Mouse (Mus musculus) bone marrow, adult 2 months (tissue): ENCODE data around the gene Mboat2. TPM values are rescaled to one million over a fixed set of nuclear protein-coding genes. Genes with fewer than 3 reads are reported as not detected.

Experiments used
- H3K27ac ChIP-seq: fragments of 200-500 bp; 2 replicates; pipeline ENCODE4 v1.5.1; 2012; ENCODE audit warnings: low read depth, mild to moderate bottlenecking, control low read depth, inconsistent platforms, low read length; ENCODE audit not compliant: control insufficient read depth, poor library complexity, insufficient read depth
- H3K4me1 ChIP-seq: fragments of 200-500 bp; 2 replicates; pipeline ENCODE4 v1.6.1; 2011; ENCODE audit warnings: low read length; ENCODE audit not compliant: control insufficient read depth, insufficient read depth
- H3K4me3 ChIP-seq: fragments of 200-500 bp; replicated peaks from 2 replicates; pipeline ENCODE3; 2011; ENCODE audit warnings: mild to moderate bottlenecking, low read depth, low read length, control low read depth; ENCODE audit not compliant: control insufficient read depth
- CTCF ChIP-seq: fragments of 200-500 bp; IDR thresholded peaks from 2 replicates; pipeline ENCODE4 v1.5.1; 2011; ENCODE audit warnings: low read length, control low read depth; ENCODE audit not compliant: control insufficient read depth, insufficient read depth
- POLR2A ChIP-seq: fragments of 200-500 bp; IDR thresholded peaks from 2 replicates; pipeline ENCODE4 v1.6.1; 2011; ENCODE audit warnings: low read depth, mild to moderate bottlenecking, control low read depth, low read length, borderline replicate concordance; ENCODE audit not compliant: control insufficient read depth
- WGBS: fragments of 180-500 bp; shearing (Covaris S2); methylation state at CpG from one replicate; pipeline ENCODE4 v1.1.7; 2018; 5-methylcytosine and 5-hydroxymethylcytosine counted together
- polyA plus RNA-seq: library from polyadenylated mRNA; stranded (reverse); fragments of >200 nt; gene quantifications from 2 replicates; pipeline ENCODE4 v1.2.4, GENCODE M21; 2011; ENCODE audit warnings: low replicate concordance; ENCODE audit not compliant: missing spikeins, insufficient read depth, insufficient read length

The Mboat2 gene
- polyA plus RNA-seq, 1 experiment: 16.8 TPM

GRCm38 (mm10) chr12:24823636-24824354 is 6.9 kb upstream of the Mboat2 start:
- H3K4me1 ChIP-seq: no peaks in the 10 kb centered on the region
- H3K27ac ChIP-seq: no peak overlapping the region
- H3K4me3 ChIP-seq: no peak overlapping the region
- TF ChIP-seq CTCF: no peak
- no peak for TF ChIP-seq POLR2A
- WGBS: 82% methylated on average over 3 of the region's 3 CpGs

GRCm38 (mm10) chr12:24830086-24830485 is 593 bp upstream of the Mboat2 start:
- Histone ChIP-seq H3K4me1 (no peaks in the 10 kb centered on the region; the same call in 1 of the 2 replicates), H3K4me3 (no peak overlapping the region), H3K27ac (no peak overlapping the region)
- no peak for TF ChIP-seq POLR2A
- 96% methylated on average over 1 of the region's 1 CpGs for WGBS

- under 1% methylated on average over 94 of the region's 95 CpGs for WGBS
- TF ChIP-seq CTCF: no peak
- TF ChIP-seq POLR2A: peak; percentile 40; the same call in 1 of the 2 replicates
- H3K4me1 ChIP-seq: no peaks in the 10 kb centered on the region; the same call in 1 of the 2 replicates
- H3K27ac ChIP-seq: peak overlapping the region; percentile 50
- peak overlapping the region; percentile 95 for H3K4me3 ChIP-seq
Measured at GRCm38 (mm10) chr12:24831153-24831963, 679 bp downstream of the Mboat2 start.

GRCm38 (mm10) chr12:24831964-24832427 is 1.3 kb downstream of the Mboat2 start:
- Histone ChIP-seq H3K4me3 (peak overlapping the region; percentile 95), H3K4me1 (no peaks in the 10 kb centered on the region; the same call in 1 of the 2 replicates)
- under 1% methylated on average over 32 of the region's 32 CpGs for WGBS

GRCm38 (mm10) chr12:24832438-24832837 is 1.8 kb downstream of the Mboat2 start:
- H3K27ac ChIP-seq: no peak overlapping the region
- TF ChIP-seq POLR2A (no peak), CTCF (no peak)
- 56% methylated on average over 2 of the region's 2 CpGs for WGBS
- H3K4me1 ChIP-seq: no peaks in the 10 kb centered on the region; the same call in 1 of the 2 replicates
- peak overlapping the region; percentile 95 for H3K4me3 ChIP-seq

More at GRCm38 (mm10) chr12:24831964-24832427, 1.3 kb downstream of the Mboat2 start:
- peak overlapping the region; percentile 50; the same call in 1 of the 2 replicates for H3K27ac ChIP-seq
- no peak for TF ChIP-seq CTCF
- TF ChIP-seq POLR2A: no peak

- WGBS: 89% methylated on average over 2 of the region's 2 CpGs
- Histone ChIP-seq H3K4me3 (no peak overlapping the region), H3K4me1 (peaks cover 2% of the 10 kb centered on the region), H3K27ac (no peak overlapping the region)
- TF ChIP-seq CTCF (no peak), POLR2A (no peak)
Measured at GRCm38 (mm10) chr12:24837947-24838346, 7.3 kb downstream of the Mboat2 start.

- TF ChIP-seq POLR2A: no peak
- 0 out of 2 replicates have a peak, but pooled peaks have one; percentile 10 for TF ChIP-seq CTCF
- H3K27ac ChIP-seq: no peak overlapping the region
- 84% methylated on average over 9 of the region's 9 CpGs for WGBS
- no peak overlapping the region for H3K4me3 ChIP-seq
- H3K4me1 ChIP-seq: peaks cover 2% of the 10 kb centered on the region
Measured at GRCm38 (mm10) chr12:24841115-24841879, 10.6 kb downstream of the Mboat2 start.
